Mouse (Mus musculus): ENCODE measurements around the gene Lin7c.
"Not testable (repeated sequence)": the region's sequence is repeated elsewhere in the genome, so short reads cannot be mapped to it uniquely, and the experiment has no call there.

The Lin7c gene

DNA sequence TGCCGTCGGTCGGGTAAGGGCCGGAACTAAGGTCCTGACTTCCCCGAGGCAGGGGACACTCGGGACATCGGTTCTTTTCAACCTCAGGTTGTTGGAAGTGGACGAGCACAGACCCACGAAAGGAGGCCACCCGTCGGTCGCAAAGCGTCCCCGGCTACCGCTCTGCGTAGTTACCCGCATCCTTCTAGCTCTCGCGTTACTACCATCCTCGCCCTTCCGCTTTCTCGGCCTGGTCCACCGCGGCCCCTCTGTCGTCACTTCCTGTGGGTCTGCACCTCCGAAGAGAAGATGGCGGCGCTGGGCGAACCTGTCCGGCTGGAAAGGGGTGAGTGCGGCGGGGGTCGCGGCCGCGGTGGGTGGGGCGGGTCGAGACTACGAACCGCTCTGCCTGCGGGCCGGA lies at the start of gene Lin7c:
Gene Lin7c (plus strand): TSS at position 257 of the 400 bp plus-strand sequence.
- peak; percentile 95 for DNase-seq (ENCODE audit: low spot score)

DNA sequence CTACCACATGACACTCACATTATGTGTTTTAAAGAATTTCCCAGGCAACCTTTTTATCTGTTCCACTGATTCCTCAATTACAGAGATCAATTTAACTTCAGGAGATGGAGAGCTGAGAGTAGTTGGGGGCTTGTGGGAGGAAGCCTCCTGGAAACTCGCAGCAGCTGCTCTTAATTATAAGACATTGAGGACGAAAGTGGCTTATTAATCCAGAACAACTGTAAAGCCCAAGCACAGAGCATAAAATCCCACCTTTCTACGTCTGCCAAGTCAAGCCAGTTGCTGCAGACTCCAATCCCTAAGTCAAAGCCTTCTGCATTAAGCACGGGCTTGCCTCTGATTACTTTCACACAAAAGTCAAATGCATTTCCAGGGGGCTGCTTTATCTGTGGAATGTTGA lies 44.3 kb upstream of the Lin7c start:
- DNase-seq (ENCODE audit: low spot score) = no peak

DNA sequence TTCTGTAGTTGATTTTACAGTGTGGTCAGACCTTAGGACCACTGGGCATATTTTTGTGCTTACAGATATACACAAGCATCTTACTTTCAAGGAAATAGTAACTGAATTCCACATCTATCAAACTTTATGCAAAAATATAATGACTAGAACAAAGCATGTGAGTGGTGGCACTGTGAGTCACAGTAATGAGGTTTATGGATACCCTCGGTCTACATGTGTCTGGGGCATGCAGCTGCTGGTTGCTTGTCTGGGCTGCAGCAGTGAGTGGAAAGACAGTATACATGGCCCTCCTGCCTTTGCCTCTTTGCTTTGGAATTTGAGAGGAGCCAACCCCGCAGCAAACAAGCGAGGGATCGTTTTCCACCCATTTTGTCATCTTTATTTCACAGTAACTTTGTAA lies 42.3 kb upstream of the Lin7c start:
- DNase-seq (ENCODE audit: low spot score) = no peak

DNA sequence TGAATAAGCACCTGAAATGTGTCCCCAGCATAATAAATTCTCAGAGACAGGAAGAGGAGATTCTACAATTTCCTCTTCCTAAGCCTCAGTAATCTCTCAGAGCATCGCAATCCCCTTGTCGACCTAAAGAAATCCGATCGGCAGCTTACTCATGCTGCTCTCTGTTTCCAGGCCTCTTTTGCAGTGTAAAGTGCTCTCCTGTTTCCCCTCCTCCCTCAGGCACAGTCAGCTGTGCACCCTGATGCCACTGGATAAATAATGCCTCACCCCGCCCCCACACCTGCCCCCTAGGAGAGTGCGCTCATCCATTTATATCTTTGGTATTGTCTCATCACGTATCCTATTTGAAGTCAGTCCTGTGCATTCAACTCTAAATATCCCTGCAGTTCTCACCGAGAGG lies 41.9 kb upstream of the Lin7c start:
- DNase-seq (ENCODE audit: low spot score) = no peak

DNA sequence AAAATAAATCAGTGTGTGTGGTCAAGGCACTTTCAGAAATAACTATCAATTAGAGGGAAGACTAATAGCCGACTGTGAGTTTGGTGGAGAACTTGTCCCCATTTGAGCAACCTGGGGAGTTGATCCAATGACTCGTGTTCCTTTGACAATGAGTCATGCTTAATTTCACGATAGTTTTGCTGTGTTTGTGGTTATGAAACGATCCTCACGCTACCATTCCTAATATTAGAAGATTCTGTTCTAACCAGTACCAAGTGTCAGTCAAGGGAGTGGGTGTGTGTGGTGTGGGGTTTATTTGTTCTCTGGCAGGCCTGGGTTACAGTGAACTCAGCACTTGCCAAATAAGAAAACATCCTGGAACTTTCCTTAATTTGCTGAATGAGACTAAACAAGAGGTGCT lies 35.1 kb upstream of the Lin7c start:
- no peak for DNase-seq (ENCODE audit: low spot score)

DNA sequence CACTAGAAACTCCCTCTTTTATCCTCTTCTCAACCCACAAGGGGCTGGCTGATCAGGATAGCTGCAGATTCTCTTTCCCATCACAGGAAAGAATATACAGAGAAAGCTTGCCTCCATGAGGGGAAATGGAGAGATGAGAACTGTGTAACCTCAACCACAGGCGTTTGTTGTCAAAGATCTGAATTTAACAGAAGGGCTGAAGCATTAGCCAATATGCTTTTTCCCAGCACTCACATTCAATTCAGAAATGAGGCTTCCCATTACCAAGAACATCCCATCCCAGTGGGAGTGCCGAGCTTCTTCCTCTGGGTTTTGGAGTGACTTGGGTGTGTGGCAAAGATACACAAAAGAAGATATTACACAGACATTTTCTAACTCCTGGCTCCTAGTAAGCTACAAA lies 31.0 kb upstream of the Lin7c start:
- DNase-seq (ENCODE audit: low spot score) = peak; percentile 15

DNA sequence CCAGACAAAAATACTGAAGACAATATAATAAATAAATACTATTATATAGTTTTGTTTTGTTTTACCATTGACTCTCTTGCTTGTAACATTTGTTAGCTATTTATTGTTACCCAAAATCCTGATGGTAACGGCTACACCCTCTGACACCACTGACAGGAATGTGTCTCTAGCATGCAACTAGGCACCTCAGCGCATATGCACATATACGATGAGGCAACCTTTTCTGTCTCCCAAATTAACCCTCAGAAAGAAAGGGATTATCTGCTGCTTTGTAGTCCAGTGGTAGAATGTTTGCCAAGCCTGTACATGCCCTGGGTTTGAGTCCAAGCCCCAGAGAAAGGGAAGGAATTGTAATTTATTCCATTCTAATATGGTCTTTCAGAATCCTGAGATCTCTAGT lies 29.8 kb upstream of the Lin7c start:
- DNase-seq (ENCODE audit: low spot score) = no peak

DNA sequence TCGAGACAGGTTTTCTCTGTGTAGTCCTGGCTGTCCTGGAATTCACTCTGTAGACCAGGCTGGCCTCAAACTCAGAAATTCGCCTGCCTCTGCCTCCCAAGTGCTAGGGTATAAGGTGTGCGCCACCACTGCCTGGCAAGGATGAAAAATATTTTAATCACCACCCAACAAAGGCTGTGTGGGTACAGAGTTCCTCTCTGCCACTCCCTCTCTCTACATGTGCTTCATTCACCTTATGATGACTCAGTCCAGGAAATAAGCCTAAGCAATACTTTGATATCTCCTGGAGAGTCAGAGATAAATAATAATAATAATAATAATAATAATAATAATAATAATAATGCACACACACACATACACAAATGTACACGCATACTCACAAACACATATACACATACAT lies 11.2 kb upstream of the Lin7c start:
- DNase-seq (ENCODE audit: low spot score) = not testable (repeated sequence)

DNA sequence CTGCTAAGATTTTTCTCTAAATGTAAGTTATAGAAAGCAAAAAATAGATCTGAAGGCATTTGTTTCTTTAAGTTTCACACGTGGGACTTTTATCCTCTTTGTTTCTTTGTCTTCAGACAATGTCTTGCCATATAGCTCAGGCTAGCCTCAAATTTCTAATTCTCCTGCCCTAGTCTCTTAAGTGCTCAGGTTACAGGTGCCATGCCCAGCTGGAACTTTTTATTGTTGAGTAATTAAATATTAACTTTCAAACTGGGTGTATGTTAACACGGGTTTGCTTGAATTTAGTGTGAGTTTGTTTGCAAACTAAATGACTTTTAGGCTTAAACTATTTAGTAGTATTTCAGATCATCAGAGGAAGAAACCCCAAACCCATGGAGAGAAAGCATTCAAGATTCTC lies 9.5 kb upstream of the Lin7c start:
- no peak for DNase-seq (ENCODE audit: low spot score)

DNA sequence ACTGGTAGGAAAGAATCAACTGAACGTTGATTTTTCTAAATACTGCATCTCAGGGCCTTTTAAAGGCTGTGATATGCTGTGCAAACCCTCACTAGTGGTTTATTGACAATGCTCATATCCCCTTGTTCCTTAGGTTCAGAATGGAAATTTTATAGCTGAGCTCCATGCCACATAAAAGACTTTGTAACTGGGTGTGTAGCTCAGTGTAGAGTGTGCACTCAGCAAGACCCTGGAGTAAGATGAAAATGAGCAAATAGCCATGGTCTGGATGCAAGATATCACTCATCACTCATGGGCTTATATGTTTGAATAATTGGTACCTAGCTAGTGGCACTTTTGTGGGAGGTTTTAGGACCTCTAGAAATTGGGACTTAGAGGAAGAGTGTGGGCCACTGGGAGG lies 9.0 kb upstream of the Lin7c start:
- no peak for DNase-seq (ENCODE audit: low spot score)

DNA sequence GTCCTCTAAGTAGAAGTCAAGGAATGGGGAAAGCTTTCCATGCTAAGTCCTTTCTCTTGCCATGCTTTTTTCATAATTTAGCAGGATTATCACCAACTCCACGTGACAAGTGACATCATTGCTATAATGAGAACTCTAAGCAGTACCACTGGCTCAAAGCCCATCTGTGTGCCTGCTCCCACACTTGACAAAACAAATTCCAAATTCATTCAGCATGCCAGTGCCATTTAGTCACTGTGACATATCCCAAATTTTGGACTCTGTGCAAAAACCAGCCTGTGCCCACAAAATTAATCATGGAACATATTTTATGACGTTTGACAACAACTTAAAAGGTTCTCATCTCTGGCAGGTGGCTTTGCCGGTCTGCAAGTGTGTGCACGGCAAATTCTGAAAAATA lies 6.5 kb upstream of the Lin7c start:
- peak; percentile 59 for DNase-seq (ENCODE audit: low spot score)

DNA sequence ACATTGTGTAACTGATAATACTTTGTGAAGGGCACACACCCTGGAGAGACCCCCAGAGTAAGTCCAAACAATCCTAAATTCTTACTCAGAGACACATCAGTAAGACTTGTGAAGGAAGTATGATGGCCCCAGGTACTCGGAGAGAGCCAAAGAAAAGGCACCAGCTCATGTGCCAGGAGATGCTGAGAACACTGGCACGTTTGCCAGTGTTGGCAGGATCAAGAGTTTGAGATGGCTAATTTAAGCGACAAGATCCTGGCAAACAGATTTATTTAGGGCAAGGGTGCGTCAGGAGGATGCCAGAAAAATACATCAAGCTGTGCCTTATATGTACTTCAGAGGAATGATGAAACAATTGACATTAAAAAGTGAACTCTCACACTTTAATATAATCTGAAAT lies 6.1 kb upstream of the Lin7c start:
- no peak for DNase-seq (ENCODE audit: low spot score)

DNA sequence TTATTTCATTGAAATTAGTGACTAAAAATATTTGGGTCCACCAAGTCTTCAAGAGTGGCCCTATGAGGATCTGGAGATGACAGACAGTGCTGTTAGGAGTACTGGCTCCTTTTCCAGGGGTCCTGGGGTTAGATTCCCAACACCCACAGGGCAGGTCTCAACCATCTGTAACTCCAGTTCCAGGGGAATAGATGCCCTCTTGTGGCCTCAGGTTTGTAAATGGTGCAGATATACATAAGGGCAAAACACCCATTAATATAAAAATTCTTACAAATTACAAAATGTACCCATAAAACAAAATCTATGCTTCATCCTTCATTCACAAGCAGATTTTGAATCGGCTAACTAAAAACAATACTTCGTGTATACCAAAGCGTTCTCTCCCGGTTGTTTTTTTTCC lies 585 bp upstream of the Lin7c start:
- DNase-seq (ENCODE audit: low spot score) = no peak

DNA sequence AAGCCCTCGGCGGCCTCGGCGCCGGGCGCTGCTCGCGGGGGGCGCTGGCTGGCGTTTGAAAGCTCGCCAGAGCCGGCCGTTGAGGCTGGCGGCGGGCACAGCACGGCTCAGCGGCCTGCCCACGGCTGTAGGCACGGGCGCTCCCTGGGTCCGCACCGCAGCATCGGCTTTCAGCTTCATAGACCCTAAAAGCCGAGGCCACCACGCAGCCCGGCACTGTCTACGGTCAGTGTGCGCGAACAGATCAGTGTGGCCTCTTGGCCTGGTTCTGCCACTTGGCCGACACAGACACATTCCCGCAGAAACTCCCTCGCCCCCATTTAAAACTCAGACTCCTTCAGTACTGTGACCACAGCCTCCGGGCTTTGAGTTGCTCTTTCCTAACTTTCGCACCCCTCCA lies 378 bp downstream of the Lin7c start:
- DNase-seq (ENCODE audit: low spot score) = peak; percentile 24

DNA sequence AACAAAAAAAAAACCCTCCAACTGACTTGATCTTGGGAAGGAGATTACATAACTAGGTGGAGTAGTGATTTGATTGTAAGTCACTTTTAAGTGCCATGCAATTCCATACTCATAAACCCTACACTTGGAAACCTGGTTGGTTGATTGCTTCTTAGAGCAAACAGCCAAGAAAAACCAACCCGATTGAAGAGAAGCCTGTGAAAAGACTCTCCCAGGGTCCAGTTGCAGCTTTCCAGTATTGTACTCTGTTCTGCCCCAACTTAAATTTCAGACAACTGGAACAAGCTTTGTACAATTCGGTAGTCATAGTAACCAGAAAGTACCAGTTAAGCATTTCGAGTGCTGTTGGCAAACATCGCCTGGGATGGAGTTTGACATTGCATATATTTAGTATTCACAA lies 818 bp downstream of the Lin7c start:
- DNase-seq (ENCODE audit: low spot score) = no peak

DNA sequence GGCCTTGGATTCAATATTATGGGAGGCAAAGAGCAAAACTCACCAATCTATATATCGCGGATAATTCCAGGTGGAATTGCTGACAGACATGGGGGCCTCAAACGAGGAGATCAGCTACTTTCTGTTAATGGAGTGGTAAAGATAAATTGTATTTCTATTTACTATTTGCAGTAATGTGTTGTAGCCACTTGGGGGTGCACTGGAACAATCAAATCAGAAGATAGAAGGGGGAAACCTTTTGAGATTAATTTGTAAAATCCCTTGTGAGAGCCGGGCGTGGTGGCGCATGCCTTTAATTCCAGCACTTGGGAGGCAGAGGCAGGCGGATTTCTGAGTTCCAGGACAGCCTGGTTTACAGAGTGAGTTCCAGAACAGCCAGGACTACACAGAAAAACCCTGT lies 5.7 kb downstream of the Lin7c start:
- no peak for DNase-seq (ENCODE audit: low spot score)

DNA sequence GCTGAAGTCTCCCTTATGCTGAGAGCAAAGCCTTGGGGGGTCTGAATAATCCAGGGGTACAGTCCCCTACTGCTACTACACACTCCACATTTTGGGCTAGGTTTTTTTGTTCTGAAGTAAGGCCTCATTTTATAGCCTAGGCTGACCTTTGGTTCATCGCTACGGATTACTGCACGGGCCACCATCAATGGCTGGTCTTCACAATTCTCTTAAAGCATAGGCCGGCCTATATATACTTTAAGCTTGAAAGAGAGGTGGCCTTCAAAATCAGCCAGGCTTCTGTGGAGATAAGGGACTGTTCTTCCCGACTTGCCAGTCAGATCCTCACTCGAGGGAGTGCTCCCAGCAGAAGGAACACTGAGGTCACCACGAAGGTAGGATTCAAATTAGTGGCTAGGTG lies 12.2 kb downstream of the Lin7c start:
- DNase-seq (ENCODE audit: low spot score) = no peak

DNA sequence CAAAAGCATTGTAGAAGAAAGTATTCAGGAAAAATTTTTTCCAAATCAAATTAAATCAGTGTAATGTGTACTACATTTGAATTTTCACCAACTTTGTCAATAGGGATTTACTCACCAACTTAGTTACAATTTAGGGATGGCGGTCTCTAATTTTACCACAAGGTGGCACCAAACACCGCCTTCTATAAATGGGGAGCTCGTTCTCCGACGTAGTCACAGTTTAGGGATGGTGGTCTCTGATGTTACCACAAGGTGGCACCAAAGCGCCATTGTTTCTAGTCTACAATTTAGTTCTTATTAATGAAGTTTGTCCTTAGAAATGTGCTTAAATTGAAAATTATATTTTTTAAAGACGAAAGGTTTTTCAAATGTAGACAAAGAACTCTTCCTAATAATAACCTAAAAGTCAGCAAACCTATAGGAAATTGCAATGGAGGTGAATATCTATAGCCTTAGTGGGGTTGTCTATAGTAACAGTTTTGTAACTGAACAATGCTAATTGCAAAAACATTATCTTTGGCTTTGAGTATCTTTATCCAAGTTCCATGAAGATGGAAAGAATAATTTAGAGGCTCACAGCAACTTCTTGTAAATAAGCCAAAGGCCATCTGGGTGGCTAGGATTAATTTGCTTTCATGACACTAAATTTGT lies 13.6 kb downstream of the Lin7c start:
- peak; percentile 91 for DNase-seq (ENCODE audit: low spot score)

DNA sequence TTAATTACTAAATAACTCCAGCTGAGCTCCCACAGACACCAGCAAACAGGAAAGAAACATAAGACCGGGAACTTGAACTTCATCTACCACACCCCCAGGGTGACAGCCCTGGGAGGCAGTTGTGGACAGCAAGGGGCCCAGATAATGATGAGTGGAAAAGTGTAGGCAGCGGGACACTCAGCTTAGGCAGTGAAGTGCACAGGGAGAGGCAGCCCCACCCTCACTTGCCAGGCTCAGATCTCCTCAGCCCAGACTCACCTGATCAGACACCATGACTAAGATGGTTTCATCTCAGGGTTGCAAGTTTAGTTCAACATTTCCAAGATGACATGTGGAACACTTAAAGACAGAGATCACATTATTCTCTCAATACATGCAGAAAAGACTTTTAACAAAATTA lies 18.5 kb downstream of the Lin7c start:
- no peak for DNase-seq (ENCODE audit: low spot score)

DNA sequence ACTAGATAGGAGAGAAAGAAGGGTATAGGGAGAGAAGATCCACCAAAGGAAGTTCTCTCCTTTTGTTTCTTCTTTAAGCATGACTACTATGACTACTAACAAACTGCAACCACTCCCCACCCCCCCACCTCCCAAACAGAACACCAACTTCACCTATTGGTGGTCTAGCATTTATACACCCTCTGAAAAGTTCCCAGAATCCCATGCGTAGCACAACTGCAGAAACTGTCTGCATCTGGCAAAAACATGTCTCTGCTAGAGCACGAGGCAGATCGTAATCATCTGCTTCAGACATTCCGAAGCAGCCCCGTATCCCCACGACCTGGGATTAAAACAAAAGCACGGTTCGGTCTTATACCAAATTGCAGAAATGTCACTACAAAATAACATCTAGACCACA lies 21.6 kb downstream of the Lin7c start:
- DNase-seq (ENCODE audit: low spot score) = no peak

DNA sequence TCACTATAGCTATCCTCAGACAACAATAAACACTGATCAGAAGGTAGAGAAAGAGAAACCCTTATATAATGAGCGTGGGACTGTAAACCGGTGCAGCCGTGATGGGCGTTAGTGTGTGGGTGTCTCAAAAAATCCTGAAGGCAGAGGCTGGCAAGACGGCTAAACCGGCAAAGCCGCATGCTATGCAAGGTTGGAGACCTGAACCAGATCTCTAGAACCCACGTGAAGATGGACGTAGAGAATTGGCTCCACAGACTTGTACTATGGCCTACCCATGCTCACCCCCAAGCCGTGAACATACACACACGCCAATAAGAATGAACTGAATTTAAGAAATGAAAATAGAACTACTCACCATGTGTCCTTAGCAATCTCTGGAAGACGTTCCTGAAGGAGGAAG lies 22.1 kb downstream of the Lin7c start:
- DNase-seq (ENCODE audit: low spot score) = no peak

DNA sequence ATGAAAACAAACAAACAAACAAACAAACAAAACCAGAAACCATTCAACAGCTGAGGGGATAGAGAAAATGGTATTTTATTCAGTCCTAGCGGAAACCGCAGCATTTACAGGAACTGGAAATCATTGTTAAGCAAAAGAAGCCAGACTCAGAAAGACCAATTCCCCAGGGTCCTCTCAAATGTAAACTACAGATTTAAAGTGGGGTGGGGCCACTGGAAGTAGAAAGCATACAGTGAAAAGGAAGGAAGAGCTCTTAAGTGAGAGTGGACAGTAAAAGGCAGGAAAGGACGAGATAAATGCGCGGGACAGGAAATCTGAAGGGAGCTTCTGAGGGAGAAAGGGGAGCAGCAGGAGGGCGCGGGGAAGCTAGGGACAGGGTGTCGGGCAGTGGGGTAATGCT lies 22.6 kb downstream of the Lin7c start:
- DNase-seq (ENCODE audit: low spot score) = no peak

DNA sequence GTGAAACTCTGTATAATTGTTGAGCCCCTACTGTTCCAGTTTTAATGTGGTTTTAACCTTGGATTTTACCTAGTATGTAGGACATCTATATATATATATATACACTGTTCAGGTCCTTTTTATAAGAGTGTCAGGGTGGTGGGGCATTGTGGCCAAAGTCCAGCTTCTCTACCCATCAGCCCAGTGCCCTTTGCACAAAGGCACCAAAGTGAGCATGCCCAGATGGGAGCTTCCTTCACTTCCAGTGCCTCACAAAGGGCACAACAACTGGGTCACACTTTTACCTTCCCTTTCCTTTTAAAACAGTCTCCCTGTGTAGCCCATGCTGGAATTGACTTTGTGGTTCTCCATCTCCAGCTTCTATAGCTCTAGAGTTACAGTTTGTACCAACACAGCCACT lies 23.9 kb downstream of the Lin7c start:
- DNase-seq (ENCODE audit: low spot score) = no peak

DNA sequence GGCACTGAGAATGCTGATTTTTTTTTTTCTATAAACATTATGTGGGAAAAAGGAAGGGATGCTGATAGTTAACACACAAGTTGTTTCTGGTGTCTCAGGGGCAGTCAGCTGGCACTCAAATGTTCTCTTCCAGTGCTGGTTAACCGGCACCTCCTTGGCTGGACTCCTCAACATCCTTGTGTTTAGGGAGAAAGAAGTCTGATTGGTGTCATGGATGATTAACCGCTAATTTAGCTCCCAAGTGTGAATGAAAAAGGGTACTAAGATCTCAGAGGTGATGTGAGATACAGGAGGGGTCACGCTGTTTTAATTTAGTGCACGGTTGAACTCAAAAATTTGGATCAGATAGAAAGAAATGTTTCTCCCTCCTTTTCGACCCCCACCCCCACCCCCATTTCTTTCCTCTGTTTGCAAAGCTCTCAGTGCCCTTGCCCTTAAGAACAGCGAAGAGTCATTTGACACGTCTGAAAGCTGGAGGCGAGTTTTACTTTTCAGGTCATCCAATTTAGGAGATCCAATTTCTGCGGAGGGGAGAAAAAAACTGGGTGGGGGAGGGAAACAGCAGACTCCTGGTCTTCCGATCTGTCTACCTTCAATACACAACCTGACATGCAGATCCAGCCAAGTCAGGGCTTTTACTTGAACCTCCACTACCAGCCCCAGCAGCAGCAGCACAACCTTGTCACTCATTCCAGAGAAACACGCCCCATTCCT lies 26.3 kb downstream of the Lin7c start:
- no peak for DNase-seq (ENCODE audit: low spot score)
